Comparison of ENCODE assay signal across 7 mouse cellular contexts in the genomic region with DNA sequence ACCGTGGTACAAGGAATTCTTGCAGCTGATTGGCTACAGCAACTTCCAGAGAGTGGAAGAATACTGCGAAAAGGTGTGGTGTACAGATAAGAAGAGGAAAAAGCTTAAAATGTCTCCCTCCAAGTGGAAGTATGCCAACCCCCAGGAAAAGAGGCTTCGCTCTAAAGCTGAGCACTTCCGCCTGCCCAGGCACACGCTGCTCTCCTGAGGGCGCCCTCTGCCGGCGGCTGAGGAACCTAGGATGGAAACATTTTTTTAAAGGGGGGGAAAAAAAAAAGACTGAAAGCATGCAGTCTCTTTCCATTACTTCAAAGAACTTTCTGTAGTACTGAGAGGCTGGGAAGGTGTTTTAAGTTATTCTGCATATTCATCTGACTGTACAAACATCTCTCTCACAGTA.
DNase-seq lines count a peak whose midpoint lies in the region; ATAC-seq and TF ChIP-seq lines count a peak whose summit lies in the region.

No protein-coding gene starts in this region.

- H3K79me3 ChIP-seq in C2C12 (ENCODE audit: low read depth), result no peaks in the 10 kb centered on the region

- no peak overlapping the region for H3ac ChIP-seq in C2C12 (ENCODE audit: control insufficient read depth, insufficient read length, low read depth)

- no peaks in the 10 kb centered on the region for H3K79me2 ChIP-seq in C2C12 (ENCODE audit: control insufficient read depth, insufficient read depth)

- no peak overlapping the region for H3K9ac ChIP-seq in kidney, embryonic 14.5 days (ENCODE audit: low read depth, low read length)
- no peak overlapping the region for H3K9ac ChIP-seq in ES-E14 (ENCODE audit: insufficient read depth, low read depth, low read length, poor library complexity, severe bottlenecking)
- no peak overlapping the region for H3K9ac ChIP-seq in midbrain, embryonic 14.5 days (replicated peaks; ENCODE audit: low read length)

- WGBS in kidney, embryonic 14.5 days, result 48% methylated on average over 8 of the region's 8 CpGs
- WGBS in midbrain, embryonic 14.5 days, result 48% methylated on average over 8 of the region's 8 CpGs

- DNase-seq in kidney, adult 18-20 months, result no peak
- peak; percentile 57 for DNase-seq in ES-E14 (ENCODE audit: low read depth, low spot score)
- DNase-seq in midbrain, embryonic 14.5 days, result peak; percentile 35
- no peak for DNase-seq in layer of hippocampus, postnatal 14 days (ENCODE audit: low spot score in 2 of 2)

- H3K4me2 ChIP-seq in kidney, embryonic 14.5 days (replicated peaks; ENCODE audit: low read depth, low read length), result no peak overlapping the region
- H3K4me2 ChIP-seq in midbrain, embryonic 14.5 days (ENCODE audit: low read length), result no peak overlapping the region

- no peak overlapping the region for H3K4me3 ChIP-seq in kidney, embryonic 14.5 days (ENCODE audit: low read length)
- no peak overlapping the region for H3K4me3 ChIP-seq in C2C12 (ENCODE audit: insufficient read depth, poor library complexity, severe bottlenecking)
- H3K4me3 ChIP-seq in ES-E14 (ENCODE audit: insufficient read depth in 1 of 2, low read depth in 1 of 2, low read length in 2 of 2, poor library complexity in 1 of 2, severe bottlenecking in 1 of 2), result no peak overlapping the region
- no peak overlapping the region for H3K4me3 ChIP-seq in embryonic fibroblast, embryonic 13.5 days (ENCODE audit: insufficient read depth, low read length)
- H3K4me3 ChIP-seq in midbrain, embryonic 14.5 days (replicated peaks; ENCODE audit: low read depth, low read length), result no peak overlapping the region

- no peaks in the 10 kb centered on the region for H3K9me3 ChIP-seq in kidney, embryonic 14.5 days (ENCODE audit: control insufficient read depth, low read length)
- H3K9me3 ChIP-seq in ES-E14 (ENCODE audit: control insufficient read depth, insufficient read depth, low read depth, low read length), result no peaks in the 10 kb centered on the region
- H3K9me3 ChIP-seq in midbrain, embryonic 14.5 days (ENCODE audit: control insufficient read depth, low read length), result no peaks in the 10 kb centered on the region

- H3K4me1 ChIP-seq in kidney, embryonic 14.5 days (ENCODE audit: control insufficient read depth, insufficient read depth, low read length), result no peaks in the 10 kb centered on the region
- no peaks in the 10 kb centered on the region for H3K4me1 ChIP-seq in ES-E14 (ENCODE audit: control insufficient read depth in 2 of 2, insufficient read depth in 2 of 2, low read length in 2 of 2, poor library complexity in 1 of 2)
- H3K4me1 ChIP-seq in embryonic fibroblast, embryonic 13.5 days (ENCODE audit: control insufficient read depth, insufficient read depth, low read length), result no peaks in the 10 kb centered on the region
- H3K4me1 ChIP-seq in midbrain, embryonic 14.5 days (ENCODE audit: control insufficient read depth, insufficient read depth, low read length), result no peaks in the 10 kb centered on the region

- H3K27ac ChIP-seq in kidney, embryonic 14.5 days (ENCODE audit: low read depth, low read length), result no peak overlapping the region
- H3K27ac ChIP-seq in ES-E14 (ENCODE audit: insufficient read depth, low read depth, low read length, poor library complexity, severe bottlenecking), result no peak overlapping the region
- no peak overlapping the region for H3K27ac ChIP-seq in embryonic fibroblast, embryonic 13.5 days (ENCODE audit: insufficient read depth, low read length)
- H3K27ac ChIP-seq in midbrain, embryonic 14.5 days (replicated peaks; ENCODE audit: low read depth, low read length), result no peak overlapping the region

- H3K27me3 ChIP-seq in kidney, embryonic 14.5 days (ENCODE audit: control insufficient read depth, insufficient read depth, low read length), result no peaks in the 10 kb centered on the region
- H3K27me3 ChIP-seq in C2C12 (ENCODE audit: control insufficient read depth, insufficient read depth, insufficient read length), result no peaks in the 10 kb centered on the region
- H3K27me3 ChIP-seq in midbrain, embryonic 14.5 days (ENCODE audit: control insufficient read depth, insufficient read depth, low read length), result no peaks in the 10 kb centered on the region

- in situ Hi-C loops in ES-E14 (cut with MboI; ENCODE audit: low sequenced_read_pairs in 2 of 2, unreplicated experiment in 2 of 2), result no loop called here

- ATAC-seq in kidney, embryonic 14.5 days (ENCODE audit: low FRiP score, low TSS enrichment), result peak; percentile 43; the same call in 1 of the 2 replicates
- ATAC-seq in midbrain, embryonic 14.5 days (ENCODE audit: low FRiP score, low TSS enrichment), result no peak

- H3K36me3 ChIP-seq in kidney, embryonic 14.5 days (ENCODE audit: control insufficient read depth, insufficient read depth, low read length), result no peaks in the 10 kb centered on the region
- H3K36me3 ChIP-seq in C2C12 (ENCODE audit: control insufficient read depth, insufficient read depth), result peaks cover 13% of the 10 kb centered on the region
- H3K36me3 ChIP-seq in ES-E14 (ENCODE audit: control insufficient read depth, insufficient read depth, low read length, poor library complexity, severe bottlenecking), result no peaks in the 10 kb centered on the region
- H3K36me3 ChIP-seq in midbrain, embryonic 14.5 days (ENCODE audit: control insufficient read depth, insufficient read depth, low read length), result no peaks in the 10 kb centered on the region

- peak; percentile 4 for TF ChIP-seq CTCF in C2C12 (IDR thresholded peaks at IDR 0.05; ENCODE audit: control insufficient read depth, insufficient read depth, insufficient read length)
- TF ChIP-seq CTCF in embryonic fibroblast, embryonic 13.5 days (IDR thresholded peaks at IDR 0.05; ENCODE audit: borderline replicate concordance, insufficient read depth, low read length), result 0 out of 2 replicates have a peak, but pooled peaks have one; percentile 16

- TF ChIP-seq POLR2A in embryonic fibroblast, embryonic 13.5 days (IDR thresholded peaks at IDR 0.05; ENCODE audit: low read depth, low read length), result no peak

TF ChIP-seq in C2C12, 6 proteins besides CTCF, POLR2A, EP300 and RAD21:
- TF ChIP-seq FOSL1 (IDR thresholded peaks at IDR 0.05; ENCODE audit: insufficient read depth, low read length, poor library complexity, severe bottlenecking) (no peak), MAX (IDR thresholded peaks at IDR 0.05) (no peak), MYOD1 (IDR thresholded peaks at IDR 0.05; ENCODE audit: control insufficient read depth, insufficient read length, low read depth) (no peak), USF1 (IDR thresholded peaks at IDR 0.05; ENCODE audit: low read depth) (no peak), CEBPB (IDR thresholded peaks at IDR 0.05; ENCODE audit: low read depth) (no peak), MYOG (IDR thresholded peaks at IDR 0.05; ENCODE audit: control insufficient read depth, extremely low read depth, insufficient read length) (no peak)

TF ChIP-seq in ES-E14, 5 proteins besides CTCF, POLR2A, EP300 and RAD21:
- TF ChIP-seq CHD2 (IDR thresholded peaks at IDR 0.05; ENCODE audit: low read depth, low read length) (no peak), ZNF384 (IDR thresholded peaks at IDR 0.05; ENCODE audit: low read depth, low read length) (peak; percentile 83), MAFK (IDR thresholded peaks at IDR 0.05; ENCODE audit: insufficient read depth, low read depth, low read length) (no peak), HCFC1 (IDR thresholded peaks at IDR 0.05; ENCODE audit: borderline replicate concordance, insufficient read depth, low read length) (no peak), ZC3H11A (IDR thresholded peaks at IDR 0.05; ENCODE audit: borderline replicate concordance, low read depth, low read length) (peak; percentile 19; the same call in 1 of the 2 replicates)

Comparison
In these comparisons a context has a peak if more than half of its experiments do, and no peak if none do; other contexts are left out.
1. DNase-seq: peak in ES-E14 (single experiment) and midbrain, embryonic 14.5 days (single experiment); none in kidney, adult 18-20 months (single experiment) and layer of hippocampus, postnatal 14 days (0 of 2).